Mouse (Mus musculus) heart, adult 9 months (tissue): ENCODE data around the gene Olfr1315-ps1.

Experiments used
- DNase-seq, 2 experiments: peaks; one replicate each; pipeline ENCODE4 v3.0.0; 2022; ENCODE audit warnings: low spot score in 2 of 2

Olfr1315-ps1 gene

DNA sequence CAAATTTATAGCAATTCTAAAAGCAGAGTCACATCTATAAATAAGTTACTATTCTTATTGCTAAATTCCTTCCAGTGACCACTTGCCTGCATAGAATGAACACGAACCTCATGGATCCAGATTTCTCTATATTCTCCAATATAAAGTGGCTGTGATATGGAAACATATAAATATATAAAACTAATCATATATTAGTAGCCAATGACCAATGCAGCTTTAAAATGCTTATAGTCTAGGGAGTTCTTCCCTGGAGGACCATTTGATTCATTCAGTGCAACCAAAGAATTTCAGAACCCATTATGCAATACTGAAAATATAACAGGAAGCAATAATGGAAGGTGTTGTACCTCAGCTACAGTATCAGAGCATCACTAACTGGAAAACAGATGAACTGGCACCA, at the start of gene Olfr1315-ps1:
Olfr1315-ps1 (minus strand) TSS at position 101 of the 400 bp plus-strand sequence.
- DNase-seq = no peak

DNA sequence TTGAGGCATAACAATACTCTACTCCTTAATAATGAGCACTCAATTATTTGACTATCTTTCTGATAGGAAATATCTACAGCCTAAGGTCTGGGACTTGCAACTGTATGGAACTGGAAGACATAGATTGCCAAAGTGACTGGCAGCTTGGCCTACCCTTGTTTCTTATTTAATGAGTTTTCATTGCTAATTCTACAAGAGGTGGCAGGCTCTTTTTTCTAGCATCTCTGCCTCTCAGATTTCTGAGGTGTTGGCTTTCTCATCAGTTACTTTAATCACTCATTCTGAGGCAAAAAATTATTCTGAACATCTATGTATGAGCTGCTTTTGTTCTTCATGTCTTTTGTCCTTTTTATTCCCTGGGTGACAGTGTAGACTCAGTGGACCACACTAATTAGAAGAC, 38.7 kb upstream of the Olfr1315-ps1 start, which contains the start of gene Olfr1318:
Olfr1318 (plus strand) TSS at position 301 of the 400 bp plus-strand sequence.
- DNase-seq = no peak

DNA sequence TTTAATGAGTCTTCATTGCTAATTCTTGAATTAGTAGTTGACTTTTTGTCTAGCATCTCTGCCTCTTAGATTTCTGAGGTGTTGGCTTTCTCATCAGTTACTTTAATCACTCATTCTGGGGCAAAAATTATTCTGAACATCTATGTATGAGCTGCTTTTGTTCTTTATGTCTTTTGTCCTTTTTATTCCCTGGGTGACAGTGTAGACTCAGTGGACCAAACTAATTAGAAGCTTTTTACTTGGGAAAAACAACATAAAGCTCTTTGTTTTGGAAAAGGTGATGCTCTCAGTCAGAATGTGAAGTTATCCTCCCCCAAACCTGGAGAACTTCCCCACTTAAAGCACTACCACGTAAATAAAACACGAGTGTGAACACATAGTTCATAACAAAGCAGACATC, 24.8 kb upstream of the Olfr1315-ps1 start, which contains the start of gene Olfr1317:
Olfr1317 (plus strand) TSS at position 301 of the 400 bp plus-strand sequence.
- no peak for DNase-seq

DNA sequence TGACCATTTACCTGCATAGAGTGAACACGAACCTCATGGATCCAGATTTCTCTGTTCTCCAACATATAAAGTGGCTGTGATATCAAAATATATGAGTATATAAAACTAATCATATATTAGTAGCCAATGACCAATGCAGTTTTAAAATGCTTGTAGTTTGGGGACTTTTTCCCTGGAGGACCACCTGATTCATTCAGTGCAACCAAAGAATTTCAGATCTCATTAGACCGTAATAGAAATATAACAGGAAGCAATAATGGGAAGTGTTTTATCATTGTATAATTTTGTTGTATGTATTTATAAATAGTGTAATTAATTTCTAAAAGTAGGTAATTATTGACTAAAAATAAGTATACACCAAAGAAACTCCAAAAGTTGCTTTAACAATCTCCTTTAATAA, 19.6 kb upstream of the Olfr1315-ps1 start, which contains the start of gene Olfr1316:
Olfr1316 (minus strand) TSS at position 101 of the 400 bp plus-strand sequence.
- DNase-seq = no peak

DNA sequence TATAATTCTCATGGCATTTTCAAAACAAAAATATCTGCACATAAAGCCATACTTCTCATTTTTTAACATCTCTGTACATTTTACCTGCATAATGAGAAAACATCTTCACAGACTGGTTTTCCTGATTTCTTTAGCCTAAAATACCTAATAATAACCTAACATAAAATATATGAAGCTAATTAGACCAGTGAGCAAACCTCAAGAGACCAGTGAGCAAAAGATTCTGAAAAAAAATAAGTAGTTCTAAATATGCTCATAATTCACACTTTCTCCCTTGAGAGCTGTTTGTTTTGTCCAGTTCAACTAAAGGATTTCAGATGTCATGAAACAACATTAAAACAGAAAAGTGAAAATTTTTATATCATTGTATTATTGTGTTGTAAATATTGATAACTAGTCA, 18.6 kb downstream of the Olfr1315-ps1 start, which contains the start of gene Olfr1314:
Olfr1314 (minus strand) TSS at position 101 of the 400 bp plus-strand sequence.
- DNase-seq = no peak

DNA sequence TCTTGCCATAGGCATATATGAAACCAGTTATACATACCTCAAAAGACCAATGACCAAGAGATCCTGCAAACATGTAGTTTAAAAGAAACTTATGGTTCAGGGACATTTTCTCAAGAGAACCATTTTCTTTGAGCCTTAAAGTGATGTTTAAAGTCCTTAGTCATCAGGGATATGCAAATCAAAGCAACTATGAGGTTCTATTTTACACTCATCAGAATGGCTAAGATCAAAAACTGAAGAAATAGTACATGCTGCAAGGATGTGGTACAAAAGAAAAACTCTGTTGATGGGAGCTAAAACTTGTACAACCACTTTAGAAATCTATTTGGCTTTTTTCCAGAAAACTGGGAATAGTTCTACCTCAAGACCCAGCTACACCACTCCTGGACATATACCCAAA, 37.5 kb downstream of the Olfr1315-ps1 start, which contains the start of gene Olfr1313:
Olfr1313 (minus strand) TSS at position 101 of the 400 bp plus-strand sequence.
- no peak for DNase-seq
